Mouse (Mus musculus) liver, embryonic 13.5 days (tissue): ENCODE measurements around the gene Nrarp. TPM values are rescaled to one million over a fixed set of nuclear protein-coding genes. Genes with fewer than 3 reads are reported as not detected.

Source experiments
- ATAC-seq: fragments of 200-750 bp; cut with Nextera tagmentation; 2 replicates; pipeline ENCODE4 v1.8.0; 2017; ENCODE audit warnings: low read depth, mild to moderate bottlenecking, moderate number of reproducible peaks, moderate library complexity
- DNase-seq: peaks from one replicate; pipeline ENCODE4 v3.0.0; 2022
- H3K27ac ChIP-seq: fragments of 300-500 bp; sonication (generic); 2 replicates; pipeline ENCODE4 v1.5.1; 2015; ENCODE audit warnings: moderate library complexity, mild to moderate bottlenecking, inconsistent platforms
- H3K27me3 ChIP-seq: fragments of 300-500 bp; sonication (generic); 2 replicates; pipeline ENCODE4 v1.6.1; 2015; ENCODE audit warnings: mild to moderate bottlenecking, inconsistent platforms
- H3K36me3 ChIP-seq: fragments of 300-500 bp; sonication (generic); 2 replicates; pipeline ENCODE4 v1.6.1; 2015; ENCODE audit warnings: mild to moderate bottlenecking, inconsistent platforms
- H3K4me1 ChIP-seq: fragments of 300-500 bp; sonication (generic); replicated peaks from 2 replicates; pipeline ENCODE4 v1.6.1; 2015; ENCODE audit warnings: inconsistent platforms
- H3K4me2 ChIP-seq: fragments of 300-500 bp; sonication (generic); 2 replicates; pipeline ENCODE4 v1.6.1; 2015; ENCODE audit warnings: inconsistent platforms, mild to moderate bottlenecking, moderate library complexity
- H3K4me3 ChIP-seq: fragments of 300-500 bp; sonication (generic); replicated peaks from 2 replicates; pipeline ENCODE4 v1.5.1; 2015; ENCODE audit warnings: mild to moderate bottlenecking, inconsistent platforms
- H3K9ac ChIP-seq: fragments of 300-500 bp; sonication (generic); 2 replicates; pipeline ENCODE4 v1.6.1; 2015; ENCODE audit warnings: mild to moderate bottlenecking, inconsistent platforms
- H3K9me3 ChIP-seq: fragments of 300-500 bp; sonication (generic); replicated peaks from 2 replicates; pipeline ENCODE4 v1.6.1; 2016; ENCODE audit warnings: inconsistent platforms
- WGBS: fragments of 180-500 bp; shearing (Covaris S2); methylation state at CpG from one replicate; pipeline ENCODE4 v1.1.7; 2015; ENCODE audit not compliant: insufficient replicate concordance; 5-methylcytosine and 5-hydroxymethylcytosine counted together
- polyA plus RNA-seq: library from polyadenylated mRNA; unstranded; fragments of >200 nt; fragmentation: Nextera tagmentation; extraction: Ambion mirVana; gene quantifications from 2 replicates; pipeline ENCODE4 v1.2.1, GENCODE M21; 2015

The Nrarp gene
- polyA plus RNA-seq, 1 experiment from 2014 or later = 2.5 TPM

GRCm38 (mm10) chr2:25197191-25197590 is 16.6 kb downstream of the Nrarp start:
- DNase-seq = no peak
- peaks cover 44% of the 10 kb centered on the region for H3K36me3 ChIP-seq
- peak overlapping the region; percentile 80 for H3K4me2 ChIP-seq
- H3K9me3 ChIP-seq = no peaks in the 10 kb centered on the region
- 18% methylated on average over 2 of the region's 2 CpGs for WGBS
- H3K27me3 ChIP-seq = no peaks in the 10 kb centered on the region
- no peak for ATAC-seq
- H3K4me1 ChIP-seq = peaks cover 53% of the 10 kb centered on the region
- H3K9ac ChIP-seq = no peak overlapping the region
- H3K4me3 ChIP-seq = peak overlapping the region; percentile 60; the same call in 1 of the 2 replicates
- peak overlapping the region; percentile 91 for H3K27ac ChIP-seq

GRCm38 (mm10) chr2:25197946-25198345 is 17.4 kb downstream of the Nrarp start:
- Histone ChIP-seq H3K9ac (no peak overlapping the region), H3K4me3 (no peak overlapping the region), H3K27ac (peak overlapping the region; percentile 91), H3K27me3 (no peaks in the 10 kb centered on the region), H3K9me3 (no peaks in the 10 kb centered on the region), H3K36me3 (peaks cover 51% of the 10 kb centered on the region), H3K4me2 (no peak overlapping the region), H3K4me1 (peaks cover 52% of the 10 kb centered on the region)
- ATAC-seq (no peak), DNase-seq (no peak)

- 75% methylated on average over 2 of the region's 2 CpGs for WGBS
- H3K4me2 ChIP-seq = no peak overlapping the region
Measured at GRCm38 (mm10) chr2:25200631-25201030, 20.1 kb downstream of the Nrarp start.

GRCm38 (mm10) chr2:25203631-25204214 is 23.2 kb downstream of the Nrarp start:
- H3K36me3 ChIP-seq = peaks cover 98% of the 10 kb centered on the region
- 0 out of 2 replicates have a peak, but pooled peaks cover 8% of the 10 kb centered on the region for H3K4me1 ChIP-seq
- H3K4me3 ChIP-seq = no peak overlapping the region
- DNase-seq (no peak), ATAC-seq (no peak)
- no peaks in the 10 kb centered on the region for H3K9me3 ChIP-seq
- no peak overlapping the region for H3K27ac ChIP-seq
- WGBS = 67% methylated on average over 4 of the region's 4 CpGs
- H3K4me2 ChIP-seq = no peak overlapping the region
- H3K27me3 ChIP-seq = no peaks in the 10 kb centered on the region
- no peak overlapping the region for H3K9ac ChIP-seq

More at GRCm38 (mm10) chr2:25200631-25201030, 20.1 kb downstream of the Nrarp start:
- ATAC-seq (no peak), DNase-seq (no peak)
- Histone ChIP-seq H3K4me1 (peaks cover 29% of the 10 kb centered on the region), H3K4me3 (no peak overlapping the region), H3K27me3 (no peaks in the 10 kb centered on the region), H3K9ac (no peak overlapping the region), H3K9me3 (no peaks in the 10 kb centered on the region), H3K36me3 (peaks cover 74% of the 10 kb centered on the region), H3K27ac (no peak overlapping the region)

GRCm38 (mm10) chr2:25207593-25207992 is 27.0 kb downstream of the Nrarp start:
- no peaks in the 10 kb centered on the region for H3K27me3 ChIP-seq
- H3K9ac ChIP-seq = 0 out of 2 replicates have a peak overlapping the region, but pooled peaks have one; percentile 10
- 68% methylated on average over 1 of the region's 1 CpGs for WGBS
- DNase-seq = no peak
- H3K27ac ChIP-seq = no peak overlapping the region
- H3K4me2 ChIP-seq = no peak overlapping the region
- no peak overlapping the region for H3K4me3 ChIP-seq
- peaks cover 37% of the 10 kb centered on the region for H3K4me1 ChIP-seq
- peaks cover 66% of the 10 kb centered on the region for H3K36me3 ChIP-seq
- no peaks in the 10 kb centered on the region for H3K9me3 ChIP-seq
- ATAC-seq = no peak

GRCm38 (mm10) chr2:25210686-25211085 is 30.1 kb downstream of the Nrarp start:
- peak overlapping the region; percentile 79 for H3K4me2 ChIP-seq
- peaks cover 5% of the 10 kb centered on the region; the same call in 1 of the 2 replicates for H3K27me3 ChIP-seq
- ATAC-seq = peak; percentile 1
- peak overlapping the region; percentile 72 for H3K4me3 ChIP-seq
- no peaks in the 10 kb centered on the region for H3K9me3 ChIP-seq
- peak overlapping the region; percentile 80 for H3K27ac ChIP-seq
- peaks cover 33% of the 10 kb centered on the region for H3K4me1 ChIP-seq
- peaks cover 35% of the 10 kb centered on the region for H3K36me3 ChIP-seq
- under 1% methylated on average over 24 of the region's 24 CpGs for WGBS
- H3K9ac ChIP-seq = peak overlapping the region; percentile 86
- DNase-seq = no peak

GRCm38 (mm10) chr2:25211121-25211670 is 30.6 kb downstream of the Nrarp start, which contains the start of gene Nelfb:
Nelfb (minus strand) TSS chr2:25211489.
- H3K4me2 ChIP-seq = peak within 1 kb of the TSS; percentile 79
- H3K4me1 ChIP-seq = peaks cover 33% of the 10 kb centered on the region
- peaks cover 5% of the 10 kb centered on the region; the same call in 1 of the 2 replicates for H3K27me3 ChIP-seq
- peak within 1 kb of the TSS; percentile 86 for H3K9ac ChIP-seq
- WGBS = under 1% methylated on average over 44 of the region's 44 CpGs
- H3K36me3 ChIP-seq = peaks cover 30% of the 10 kb centered on the region
- ATAC-seq (peak; percentile 93), DNase-seq (peak; percentile 87)
- H3K9me3 ChIP-seq = no peaks in the 10 kb centered on the region
- peak within 1 kb of the TSS; percentile 80 for H3K27ac ChIP-seq
- peak within 1 kb of the TSS; percentile 72 for H3K4me3 ChIP-seq

- peaks cover 30% of the 10 kb centered on the region for H3K4me1 ChIP-seq
- H3K27me3 ChIP-seq = peaks cover 5% of the 10 kb centered on the region; the same call in 1 of the 2 replicates
- no peak overlapping the region for H3K27ac ChIP-seq
- no peak overlapping the region for H3K4me3 ChIP-seq
- no peak overlapping the region for H3K4me2 ChIP-seq
- ATAC-seq (no peak), DNase-seq (no peak)
- peaks cover 10% of the 10 kb centered on the region; the same call in 1 of the 2 replicates for H3K36me3 ChIP-seq
- WGBS = 66% methylated on average over 23 of the region's 23 CpGs
- H3K9ac ChIP-seq = no peak overlapping the region
- H3K9me3 ChIP-seq = no peaks in the 10 kb centered on the region
Measured at GRCm38 (mm10) chr2:25213266-25213865, 32.8 kb downstream of the Nrarp start.

- ATAC-seq (no peak), DNase-seq (no peak)
- H3K4me1 ChIP-seq = peaks cover 23% of the 10 kb centered on the region
- H3K4me2 ChIP-seq = no peak within 1 kb of the TSS
- no peak within 1 kb of the TSS for H3K9ac ChIP-seq
- WGBS = 63% methylated on average over 3 of the region's 3 CpGs
- H3K4me3 ChIP-seq = no peak within 1 kb of the TSS
- H3K36me3 ChIP-seq = peaks cover 5% of the 10 kb centered on the region; the same call in 1 of the 2 replicates
- no peaks in the 10 kb centered on the region for H3K9me3 ChIP-seq
- H3K27ac ChIP-seq = no peak within 1 kb of the TSS
- H3K27me3 ChIP-seq = peaks cover 5% of the 10 kb centered on the region; the same call in 1 of the 2 replicates
Measured at GRCm38 (mm10) chr2:25214444-25214843, 33.9 kb downstream of the Nrarp start, which contains the start of gene Stpg3. Stpg3 (minus strand) TSS chr2:25214637.

- Histone ChIP-seq H3K4me1 (peaks cover 14% of the 10 kb centered on the region), H3K27me3 (peaks cover 5% of the 10 kb centered on the region; the same call in 1 of the 2 replicates), H3K4me3 (no peak overlapping the region), H3K9ac (no peak overlapping the region), H3K4me2 (no peak overlapping the region), H3K27ac (no peak overlapping the region), H3K36me3 (peaks cover 14% of the 10 kb centered on the region), H3K9me3 (no peaks in the 10 kb centered on the region)
- 51% methylated on average over 2 of the region's 2 CpGs for WGBS
- no peak for DNase-seq
- ATAC-seq = no peak
Measured at GRCm38 (mm10) chr2:25217666-25218065, 37.1 kb downstream of the Nrarp start.

GRCm38 (mm10) chr2:25218445-25218844 is 37.9 kb downstream of the Nrarp start, which contains the start of gene Fam166a:
Fam166a (plus strand) TSS chr2:25218745.
- no peak within 1 kb of the TSS for H3K9ac ChIP-seq
- peaks cover 4% of the 10 kb centered on the region; the same call in 1 of the 2 replicates for H3K27me3 ChIP-seq
- DNase-seq (no peak), ATAC-seq (no peak)
- H3K27ac ChIP-seq = no peak within 1 kb of the TSS
- H3K4me2 ChIP-seq = no peak within 1 kb of the TSS
- H3K4me3 ChIP-seq = no peak within 1 kb of the TSS
- H3K4me1 ChIP-seq = peaks cover 21% of the 10 kb centered on the region
- peaks cover 22% of the 10 kb centered on the region for H3K36me3 ChIP-seq
- H3K9me3 ChIP-seq = no peaks in the 10 kb centered on the region
